Mouse (Mus musculus): ENCODE measurements around the gene Acot5. TPM values are rescaled to one million over a fixed set of nuclear protein-coding genes. Genes with fewer than 3 reads are reported as not detected.
"Not testable (repeated sequence)": the region's sequence is repeated elsewhere in the genome, so short reads cannot be mapped to it uniquely, and the experiment has no call there.

The Acot5 gene
- polyA plus RNA-seq, 1 experiment from 2014 or later = not detected

- H3K4me1 ChIP-seq (replicated peaks; ENCODE audit: control insufficient read depth, insufficient read depth, low read length); H3K9me3 ChIP-seq (ENCODE audit: control insufficient read depth, low read length); H3K36me3 ChIP-seq (ENCODE audit: control insufficient read depth, insufficient read depth, low read length); H3K27ac ChIP-seq (ENCODE audit: low read depth, low read length); H3K27me3 ChIP-seq (ENCODE audit: control insufficient read depth, insufficient read depth, low read length): not testable (repeated sequence)
- Histone ChIP-seq H3K4me3 (ENCODE audit: low read depth, low read length) (peak within 1 kb of the TSS; percentile 44), H3K4me2 (ENCODE audit: low read depth, low read length, severe bottlenecking) (peak within 1 kb of the TSS; percentile 85), H3K9ac (ENCODE audit: low read length) (peak within 1 kb of the TSS; percentile 65)
- WGBS = under 1% methylated on average over 74 of the region's 80 CpGs
- DNase-seq (ENCODE audit: low spot score) (peak; percentile 72), ATAC-seq (replicated peaks; ENCODE audit: low FRiP score) (peak; percentile 46; the same call in 1 of the 2 replicates)
Observed at GRCm38 (mm10) chr12:84100604-84101492, 31.7 kb downstream of the Acot5 start, which contains the start of gene Acot6. Acot6 (plus strand) TSS chr12:84100654.

GRCm38 (mm10) chr12:84101493-84101845, 32.3 kb downstream of the Acot5 start:
- H3K27me3 ChIP-seq (ENCODE audit: control insufficient read depth, insufficient read depth, low read length) = no peaks in the 10 kb centered on the region
- H3K4me1 ChIP-seq (replicated peaks; ENCODE audit: control insufficient read depth, insufficient read depth, low read length) = no peaks in the 10 kb centered on the region
- WGBS = 58% methylated on average over 2 of the region's 2 CpGs
- no peak for DNase-seq (ENCODE audit: low spot score)
- peak overlapping the region; percentile 44 for H3K4me3 ChIP-seq (ENCODE audit: low read depth, low read length)
- no peak overlapping the region for H3K27ac ChIP-seq (ENCODE audit: low read depth, low read length)
- peak overlapping the region; percentile 85 for H3K4me2 ChIP-seq (ENCODE audit: low read depth, low read length, severe bottlenecking)
- no peak overlapping the region for H3K9ac ChIP-seq (ENCODE audit: low read length)
- no peak for ATAC-seq (replicated peaks; ENCODE audit: low FRiP score)
- no peaks in the 10 kb centered on the region for H3K9me3 ChIP-seq (ENCODE audit: control insufficient read depth, low read length)
- H3K36me3 ChIP-seq (ENCODE audit: control insufficient read depth, insufficient read depth, low read length) = no peaks in the 10 kb centered on the region

GRCm38 (mm10) chr12:84107012-84107411, 37.9 kb downstream of the Acot5 start:
- ATAC-seq (replicated peaks; ENCODE audit: low FRiP score) = no peak
- 87% methylated on average over 3 of the region's 3 CpGs for WGBS
- no peaks in the 10 kb centered on the region for H3K4me1 ChIP-seq (replicated peaks; ENCODE audit: control insufficient read depth, insufficient read depth, low read length)
- H3K9me3 ChIP-seq (ENCODE audit: control insufficient read depth, low read length) = no peaks in the 10 kb centered on the region
- H3K4me3 ChIP-seq (ENCODE audit: low read depth, low read length) = no peak overlapping the region
- H3K27ac ChIP-seq (ENCODE audit: low read depth, low read length) = no peak overlapping the region
- H3K4me2 ChIP-seq (ENCODE audit: low read depth, low read length, severe bottlenecking) = no peak overlapping the region
- H3K27me3 ChIP-seq (ENCODE audit: control insufficient read depth, insufficient read depth, low read length) = no peaks in the 10 kb centered on the region
- no peak overlapping the region for H3K9ac ChIP-seq (ENCODE audit: low read length)
- no peaks in the 10 kb centered on the region for H3K36me3 ChIP-seq (ENCODE audit: control insufficient read depth, insufficient read depth, low read length)
- peak; percentile 13 for DNase-seq (ENCODE audit: low spot score)

- Histone ChIP-seq H3K36me3 (ENCODE audit: control insufficient read depth, insufficient read depth, low read length) (no peaks in the 10 kb centered on the region), H3K27me3 (ENCODE audit: control insufficient read depth, insufficient read depth, low read length) (no peaks in the 10 kb centered on the region), H3K9me3 (ENCODE audit: control insufficient read depth, low read length) (no peaks in the 10 kb centered on the region), H3K4me1 (replicated peaks; ENCODE audit: control insufficient read depth, insufficient read depth, low read length) (no peaks in the 10 kb centered on the region), H3K4me2 (ENCODE audit: low read depth, low read length, severe bottlenecking) (no peak overlapping the region), H3K27ac (ENCODE audit: low read depth, low read length) (no peak overlapping the region), H3K4me3 (ENCODE audit: low read depth, low read length) (no peak overlapping the region), H3K9ac (ENCODE audit: low read length) (no peak overlapping the region)
- DNase-seq (ENCODE audit: low spot score) = peak; percentile 33
- 78% methylated on average over 1 of the region's 1 CpGs for WGBS
- no peak for ATAC-seq (replicated peaks; ENCODE audit: low FRiP score)
Observed at GRCm38 (mm10) chr12:84107692-84108091, 38.6 kb downstream of the Acot5 start.

- 87% methylated on average over 1 of the region's 1 CpGs for WGBS
Observed at GRCm38 (mm10) chr12:84109924-84110323, 40.8 kb downstream of the Acot5 start.

GRCm38 (mm10) chr12:84110814-84111213, 41.7 kb downstream of the Acot5 start:
- H3K9ac ChIP-seq (ENCODE audit: low read length) = no peak overlapping the region
- no peak overlapping the region for H3K4me3 ChIP-seq (ENCODE audit: low read depth, low read length)
- ATAC-seq (replicated peaks; ENCODE audit: low FRiP score) = no peak
- peaks cover 3% of the 10 kb centered on the region; the same call in 1 of the 2 replicates for H3K4me1 ChIP-seq (replicated peaks; ENCODE audit: control insufficient read depth, insufficient read depth, low read length)
- 91% methylated on average over 4 of the region's 4 CpGs for WGBS
- no peak for DNase-seq (ENCODE audit: low spot score)
- H3K27ac ChIP-seq (ENCODE audit: low read depth, low read length) = no peak overlapping the region
- H3K4me2 ChIP-seq (ENCODE audit: low read depth, low read length, severe bottlenecking) = no peak overlapping the region
- H3K36me3 ChIP-seq (ENCODE audit: control insufficient read depth, insufficient read depth, low read length) = no peaks in the 10 kb centered on the region
- H3K27me3 ChIP-seq (ENCODE audit: control insufficient read depth, insufficient read depth, low read length) = no peaks in the 10 kb centered on the region
- no peaks in the 10 kb centered on the region for H3K9me3 ChIP-seq (ENCODE audit: control insufficient read depth, low read length)

More at GRCm38 (mm10) chr12:84109924-84110323, 40.8 kb downstream of the Acot5 start:
- H3K9me3 ChIP-seq (ENCODE audit: control insufficient read depth, low read length) = no peaks in the 10 kb centered on the region
- peaks cover 1% of the 10 kb centered on the region; the same call in 1 of the 2 replicates for H3K4me1 ChIP-seq (replicated peaks; ENCODE audit: control insufficient read depth, insufficient read depth, low read length)
- DNase-seq (ENCODE audit: low spot score) (no peak), ATAC-seq (replicated peaks; ENCODE audit: low FRiP score) (no peak)
- no peak overlapping the region for H3K4me2 ChIP-seq (ENCODE audit: low read depth, low read length, severe bottlenecking)
- no peak overlapping the region for H3K27ac ChIP-seq (ENCODE audit: low read depth, low read length)
- H3K27me3 ChIP-seq (ENCODE audit: control insufficient read depth, insufficient read depth, low read length) = no peaks in the 10 kb centered on the region
- H3K36me3 ChIP-seq (ENCODE audit: control insufficient read depth, insufficient read depth, low read length) = no peaks in the 10 kb centered on the region
- H3K9ac ChIP-seq (ENCODE audit: low read length) = no peak overlapping the region
- H3K4me3 ChIP-seq (ENCODE audit: low read depth, low read length) = no peak overlapping the region

GRCm38 (mm10) chr12:84113676-84114075, 44.6 kb downstream of the Acot5 start:
- H3K36me3 ChIP-seq (ENCODE audit: control insufficient read depth, insufficient read depth, low read length) = no peaks in the 10 kb centered on the region
- no peaks in the 10 kb centered on the region for H3K9me3 ChIP-seq (ENCODE audit: control insufficient read depth, low read length)
- no peaks in the 10 kb centered on the region for H3K27me3 ChIP-seq (ENCODE audit: control insufficient read depth, insufficient read depth, low read length)
- ATAC-seq (replicated peaks; ENCODE audit: low FRiP score) (no peak), DNase-seq (ENCODE audit: low spot score) (no peak)
- H3K4me3 ChIP-seq (ENCODE audit: low read depth, low read length) = peak overlapping the region; percentile 83
- H3K4me1 ChIP-seq (replicated peaks; ENCODE audit: control insufficient read depth, insufficient read depth, low read length) = peaks cover 3% of the 10 kb centered on the region; the same call in 1 of the 2 replicates
- WGBS = 60% methylated on average over 6 of the region's 6 CpGs
- H3K4me2 ChIP-seq (ENCODE audit: low read depth, low read length, severe bottlenecking) = peak overlapping the region; percentile 67; the same call in 1 of the 2 replicates
- H3K27ac ChIP-seq (ENCODE audit: low read depth, low read length) = no peak overlapping the region
- H3K9ac ChIP-seq (ENCODE audit: low read length) = peak overlapping the region; percentile 31; the same call in 1 of the 2 replicates

GRCm38 (mm10) chr12:84114153-84114994, 45.2 kb downstream of the Acot5 start, which contains the start of gene Dnal1:
Dnal1 (plus strand) TSS chr12:84114366.
- 0 out of 2 replicates have a peak within 1 kb of the TSS, but pooled peaks have one; percentile 12 for H3K27ac ChIP-seq (ENCODE audit: low read depth, low read length)
- 3% methylated on average over 33 of the region's 35 CpGs for WGBS

More at GRCm38 (mm10) chr12:84114153-84114994, 45.2 kb downstream of the Acot5 start, which contains the start of gene Dnal1:
- peak; percentile 98 for ATAC-seq (replicated peaks; ENCODE audit: low FRiP score)
- no peaks in the 10 kb centered on the region for H3K9me3 ChIP-seq (ENCODE audit: control insufficient read depth, low read length)
- peak within 1 kb of the TSS; percentile 67 for H3K4me2 ChIP-seq (ENCODE audit: low read depth, low read length, severe bottlenecking)
- peaks cover 3% of the 10 kb centered on the region; the same call in 1 of the 2 replicates for H3K4me1 ChIP-seq (replicated peaks; ENCODE audit: control insufficient read depth, insufficient read depth, low read length)
- peak within 1 kb of the TSS; percentile 67 for H3K9ac ChIP-seq (ENCODE audit: low read length)
- peak within 1 kb of the TSS; percentile 83 for H3K4me3 ChIP-seq (ENCODE audit: low read depth, low read length)
- no peaks in the 10 kb centered on the region for H3K36me3 ChIP-seq (ENCODE audit: control insufficient read depth, insufficient read depth, low read length)
- H3K27me3 ChIP-seq (ENCODE audit: control insufficient read depth, insufficient read depth, low read length) = no peaks in the 10 kb centered on the region
- peak; percentile 96 for DNase-seq (ENCODE audit: low spot score)
